Mouse (Mus musculus) left cerebral cortex, postnatal 10 days (tissue): ENCODE measurements around the gene Havcr2. TPM values are rescaled to one million over a fixed set of nuclear protein-coding genes. Genes with fewer than 3 reads are reported as not detected.

Experiments used
- total RNA-seq, 2 experiments: library from RNA; stranded (reverse); gene quantifications; 2 replicates each; pipeline ENCODE4 v1.2.3; 2021

Havcr2 gene
- total RNA-seq, 2 experiments from 2014 or later: 0.87 to 1.5 TPM

Other genes with a start within 250 kb of the Havcr2 start
- 10 to 100 TPM in 1 of 2 experiments, 1 to 10 TPM in 1; 9.6 to 10.0 TPM for gene Fndc9, start 219.4 kb upstream of the Havcr2 start, total RNA-seq
- gene Cyfip2, start 142.1 kb upstream of the Havcr2 start, total RNA-seq: 100 to 1,000 TPM; 303 to 311 TPM
- gene Itk, start 65.4 kb upstream of the Havcr2 start, total RNA-seq: under 1 TPM; 0.34 to 0.41 TPM
- not detected for gene Fam71b, start 58.4 kb upstream of the Havcr2 start, total RNA-seq
- gene Med7, start 18.0 kb upstream of the Havcr2 start, total RNA-seq: 10 to 100 TPM; 31.5 to 33.6 TPM
- gene Gm12169, start 69.3 kb downstream of the Havcr2 start, total RNA-seq: not detected
- under 1 TPM; 0.17 to 0.28 TPM for gene BC053393, start 116.6 kb downstream of the Havcr2 start, total RNA-seq
- gene Dppa1, start 174.3 kb downstream of the Havcr2 start, total RNA-seq: not detected